Mouse (Mus musculus) hindbrain, embryonic 12.5 days (tissue): ENCODE data around the gene D5Ertd579e. TPM values are rescaled to one million over a fixed set of nuclear protein-coding genes. Genes with fewer than 3 reads are reported as not detected.

ENCODE experiments used
- ATAC-seq: fragments of 200-750 bp; cut with Nextera tagmentation; 2 replicates; pipeline ENCODE4 v1.8.0; 2017; ENCODE audit warnings: moderate TSS enrichment; ENCODE audit not compliant: low FRiP score
- H3K27ac ChIP-seq: fragments of 300-500 bp; sonication (generic); 2 replicates; pipeline ENCODE4 v1.5.1; 2016; ENCODE audit warnings: mild to moderate bottlenecking
- H3K27me3 ChIP-seq: fragments of 300-500 bp; sonication (generic); 2 replicates; pipeline ENCODE4 v1.6.1; 2016; ENCODE audit warnings: mild to moderate bottlenecking
- H3K36me3 ChIP-seq: fragments of 300-500 bp; sonication (generic); 2 replicates; pipeline ENCODE4 v1.6.1; 2016; ENCODE audit warnings: mild to moderate bottlenecking
- H3K4me1 ChIP-seq: fragments of 300-500 bp; sonication (generic); 2 replicates; pipeline ENCODE4 v1.6.1; 2016
- H3K4me2 ChIP-seq: fragments of 300-500 bp; sonication (generic); replicated peaks from 2 replicates; pipeline ENCODE4 v1.6.1; 2016; ENCODE audit warnings: mild to moderate bottlenecking
- H3K4me3 ChIP-seq: fragments of 300-500 bp; sonication (generic); 2 replicates; pipeline ENCODE4 v1.5.1; 2016; ENCODE audit warnings: mild to moderate bottlenecking
- H3K9ac ChIP-seq: fragments of 300-500 bp; sonication (generic); 2 replicates; pipeline ENCODE4 v1.6.1; 2016; ENCODE audit warnings: mild to moderate bottlenecking, moderate library complexity
- H3K9me3 ChIP-seq: fragments of 300-500 bp; sonication (generic); replicated peaks from 2 replicates; pipeline ENCODE4 v1.6.1; 2016; ENCODE audit warnings: mild to moderate bottlenecking
- WGBS: fragments of 180-500 bp; shearing (Covaris S2); methylation state at CpG from one replicate; pipeline ENCODE4 v1.1.7; 2016; 5-methylcytosine and 5-hydroxymethylcytosine counted together
- polyA plus RNA-seq: library from polyadenylated mRNA; unstranded; fragments of >200 nt; fragmentation: Nextera tagmentation; extraction: Ambion mirVana; gene quantifications from 2 replicates; pipeline ENCODE4 v1.2.1, GENCODE M21; 2016

The D5Ertd579e gene
- polyA plus RNA-seq, 1 experiment from 2014 or later: 41.8 TPM

DNA sequence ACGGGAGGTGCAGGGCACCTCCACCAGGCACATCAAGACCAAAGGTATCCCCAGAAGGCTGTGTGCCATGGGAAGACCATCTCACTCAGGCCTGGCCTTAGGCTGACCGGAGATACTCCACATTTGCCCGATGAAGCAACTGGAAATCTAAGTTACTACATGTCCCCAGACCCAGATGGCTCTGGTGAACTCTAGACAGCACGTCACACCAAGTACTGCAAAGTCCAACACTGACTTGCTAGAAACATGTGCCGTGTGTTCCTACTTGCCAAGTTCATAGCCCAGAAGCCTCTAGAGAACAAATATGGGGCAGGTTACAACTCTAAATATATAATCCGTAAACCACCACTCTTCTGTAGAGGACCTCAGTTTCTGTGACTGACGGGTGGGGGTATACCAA, 125.7 kb downstream of the D5Ertd579e start:
- no peaks in the 10 kb centered on the region for H3K27me3 ChIP-seq
- no peaks in the 10 kb centered on the region for H3K9me3 ChIP-seq
- no peak overlapping the region for H3K4me3 ChIP-seq
- no peak overlapping the region for H3K9ac ChIP-seq
- WGBS: 90% methylated on average over 7 of the region's 7 CpGs
- ATAC-seq: no peak
- H3K4me2 ChIP-seq: no peak overlapping the region
- H3K4me1 ChIP-seq: peaks cover 7% of the 10 kb centered on the region; the same call in 1 of the 2 replicates
- H3K27ac ChIP-seq: no peak overlapping the region
- peaks cover 7% of the 10 kb centered on the region for H3K36me3 ChIP-seq

DNA sequence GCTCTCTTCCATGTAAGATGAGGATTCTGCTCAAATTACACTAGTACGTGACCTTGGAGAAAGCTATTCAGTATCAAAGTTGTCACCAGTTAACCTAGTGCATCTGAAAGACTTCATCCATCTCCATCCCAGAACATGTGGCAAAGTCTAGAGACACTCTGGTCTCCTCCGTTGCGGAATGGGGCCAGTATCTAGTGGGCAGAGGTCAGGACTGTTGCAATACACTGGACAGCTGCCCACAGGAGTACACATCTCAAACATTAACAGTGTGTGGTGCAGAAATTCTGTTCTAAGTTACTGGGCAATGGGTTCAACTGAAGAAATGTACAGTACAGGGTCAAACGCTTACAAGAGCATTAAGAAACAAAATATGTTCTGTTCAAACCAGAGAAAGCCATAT, 127.7 kb downstream of the D5Ertd579e start:
- Histone ChIP-seq H3K4me2 (no peak overlapping the region), H3K4me1 (0 out of 2 replicates have a peak, but pooled peaks cover 5% of the 10 kb centered on the region), H3K27me3 (no peaks in the 10 kb centered on the region), H3K9ac (no peak overlapping the region), H3K36me3 (peaks cover 7% of the 10 kb centered on the region), H3K4me3 (no peak overlapping the region), H3K27ac (no peak overlapping the region), H3K9me3 (no peaks in the 10 kb centered on the region)
- ATAC-seq: no peak
- 84% methylated on average over 4 of the region's 4 CpGs for WGBS

DNA sequence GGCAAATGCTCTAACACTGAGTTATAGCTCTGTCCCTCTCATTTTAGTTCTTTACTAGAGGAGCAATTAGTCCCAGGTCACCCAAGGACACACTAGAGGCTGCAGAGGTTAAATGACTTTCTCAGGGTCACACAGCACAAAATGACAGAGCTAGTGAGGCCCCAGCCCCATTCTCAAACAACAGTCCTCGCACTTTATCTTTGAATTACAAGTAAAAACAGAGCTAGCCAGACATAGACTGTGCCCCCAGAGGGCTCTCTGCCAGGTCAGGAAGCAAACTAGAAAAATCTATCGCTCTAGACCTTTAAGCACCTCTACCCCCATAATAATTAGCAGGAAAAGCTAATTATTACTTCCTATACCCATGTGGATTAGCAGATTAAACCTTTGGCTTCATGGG, 128.2 kb downstream of the D5Ertd579e start:
- no peak for ATAC-seq
- no peak overlapping the region for H3K4me3 ChIP-seq
- 0 out of 2 replicates have a peak, but pooled peaks cover 5% of the 10 kb centered on the region for H3K4me1 ChIP-seq
- no peak overlapping the region for H3K4me2 ChIP-seq
- 73% methylated on average over 2 of the region's 2 CpGs for WGBS
- no peaks in the 10 kb centered on the region for H3K9me3 ChIP-seq
- no peak overlapping the region for H3K27ac ChIP-seq
- H3K36me3 ChIP-seq: peaks cover 7% of the 10 kb centered on the region
- H3K27me3 ChIP-seq: no peaks in the 10 kb centered on the region
- H3K9ac ChIP-seq: no peak overlapping the region

DNA sequence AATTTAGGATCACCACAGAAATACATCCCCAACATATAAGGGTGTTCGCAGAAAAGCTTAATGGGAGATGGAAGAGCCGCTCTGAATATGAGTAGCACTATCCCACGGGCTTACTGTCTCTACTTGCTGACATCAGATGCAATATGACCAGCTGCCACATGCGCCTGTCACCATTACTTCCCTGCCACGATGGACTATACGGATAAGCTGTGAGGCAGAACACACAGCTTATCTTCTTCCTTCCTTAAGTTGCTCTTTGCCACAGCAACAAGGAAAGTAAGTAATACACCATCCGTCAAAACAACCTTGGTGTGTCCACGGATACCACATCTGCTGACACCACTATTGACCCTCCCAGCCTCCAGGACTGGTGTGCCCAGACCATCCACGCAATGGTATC, 131.3 kb downstream of the D5Ertd579e start:
- Histone ChIP-seq H3K36me3 (no peaks in the 10 kb centered on the region), H3K27ac (no peak overlapping the region), H3K4me2 (no peak overlapping the region), H3K9me3 (no peaks in the 10 kb centered on the region), H3K27me3 (no peaks in the 10 kb centered on the region), H3K4me3 (no peak overlapping the region), H3K4me1 (0 out of 2 replicates have a peak, but pooled peaks cover 5% of the 10 kb centered on the region), H3K9ac (no peak overlapping the region)
- 89% methylated on average over 9 of the region's 9 CpGs for WGBS
- ATAC-seq: no peak

DNA sequence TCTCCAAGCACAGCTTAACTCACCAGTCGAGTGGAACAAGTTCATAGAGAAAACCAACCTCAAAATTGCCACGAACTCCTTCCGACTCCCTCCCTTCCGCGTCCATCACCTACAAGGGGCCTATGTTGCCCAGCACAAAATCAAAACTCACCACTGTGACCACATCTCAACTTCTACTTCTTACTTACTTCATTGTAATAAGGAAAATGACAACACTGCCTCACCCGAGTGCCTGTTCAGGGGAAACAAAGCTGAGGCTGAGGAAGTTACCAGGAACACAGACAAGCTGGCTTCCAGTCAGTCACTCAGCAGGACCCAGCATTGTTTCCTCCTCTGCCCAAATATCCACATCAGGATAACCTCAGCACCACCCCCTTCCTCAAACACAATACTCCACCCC, 132.1 kb downstream of the D5Ertd579e start:
- no peak for ATAC-seq
- Histone ChIP-seq H3K27ac (no peak overlapping the region), H3K9ac (no peak overlapping the region), H3K9me3 (no peaks in the 10 kb centered on the region), H3K36me3 (no peaks in the 10 kb centered on the region), H3K4me3 (no peak overlapping the region), H3K4me1 (0 out of 2 replicates have a peak, but pooled peaks cover 4% of the 10 kb centered on the region), H3K4me2 (no peak overlapping the region), H3K27me3 (no peaks in the 10 kb centered on the region)
- WGBS: 85% methylated on average over 6 of the region's 6 CpGs

DNA sequence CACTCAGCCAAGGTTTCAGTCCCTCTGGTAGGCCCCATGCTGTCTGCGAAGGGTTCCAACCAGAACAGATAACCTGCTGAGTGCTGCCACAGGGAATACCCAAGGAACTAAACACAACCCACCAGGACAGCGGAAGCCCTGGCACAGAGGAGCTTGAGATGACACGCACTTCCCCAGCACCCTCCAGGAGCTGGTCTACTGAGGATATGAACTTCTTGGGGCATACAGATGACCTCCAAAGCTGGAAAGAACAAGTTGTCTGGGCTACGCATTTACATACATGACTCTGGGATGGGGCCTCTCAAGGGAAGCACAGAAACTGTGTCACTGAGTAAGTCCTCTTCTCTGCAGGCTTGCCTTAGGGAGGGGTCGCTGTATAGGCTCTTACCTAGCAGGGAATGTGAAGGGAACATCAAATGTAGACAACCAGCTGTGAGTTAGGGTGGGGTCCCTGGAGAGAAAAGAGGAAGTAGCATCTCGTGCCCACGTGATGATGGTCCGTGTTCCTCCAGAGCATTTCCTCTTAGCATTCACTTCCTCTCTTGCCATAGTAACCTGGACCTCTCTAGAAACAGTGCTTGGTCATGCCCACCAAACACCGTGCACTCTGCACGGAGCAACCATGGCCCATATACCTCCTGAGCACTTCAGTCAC, 132.9 kb downstream of the D5Ertd579e start:
- H3K9ac ChIP-seq: no peak overlapping the region
- no peak overlapping the region for H3K4me2 ChIP-seq
- peaks cover 3% of the 10 kb centered on the region; the same call in 1 of the 2 replicates for H3K4me1 ChIP-seq
- H3K9me3 ChIP-seq: no peaks in the 10 kb centered on the region
- H3K36me3 ChIP-seq: no peaks in the 10 kb centered on the region
- no peak overlapping the region for H3K4me3 ChIP-seq
- ATAC-seq: no peak
- H3K27ac ChIP-seq: no peak overlapping the region
- H3K27me3 ChIP-seq: no peaks in the 10 kb centered on the region
- 90% methylated on average over 10 of the region's 10 CpGs for WGBS

DNA sequence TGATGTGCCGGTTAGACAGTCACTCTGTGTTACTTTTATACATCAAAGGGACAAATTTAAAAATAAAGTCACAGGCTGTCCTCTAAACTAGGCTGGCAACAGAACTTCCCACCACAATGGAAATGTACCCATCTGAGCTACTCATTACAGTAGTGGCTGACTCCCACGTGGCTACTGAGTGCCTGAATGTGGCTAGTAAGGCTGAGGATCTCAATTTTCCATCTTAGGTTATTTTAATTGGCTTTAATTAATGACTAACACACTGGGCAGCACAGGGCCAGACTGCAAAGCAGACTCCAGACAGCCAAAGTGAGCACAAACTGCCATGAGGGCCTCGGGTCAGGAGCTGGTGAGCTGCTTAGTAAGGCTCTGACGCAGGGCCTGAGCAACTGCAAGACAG, 134.3 kb downstream of the D5Ertd579e start:
- H3K9ac ChIP-seq: no peak overlapping the region
- H3K9me3 ChIP-seq: no peaks in the 10 kb centered on the region
- H3K27ac ChIP-seq: no peak overlapping the region
- no peak overlapping the region for H3K4me2 ChIP-seq
- H3K36me3 ChIP-seq: no peaks in the 10 kb centered on the region
- no peak overlapping the region for H3K4me3 ChIP-seq
- ATAC-seq: no peak
- 87% methylated on average over 4 of the region's 4 CpGs for WGBS
- peaks cover 6% of the 10 kb centered on the region for H3K4me1 ChIP-seq
- no peaks in the 10 kb centered on the region for H3K27me3 ChIP-seq

DNA sequence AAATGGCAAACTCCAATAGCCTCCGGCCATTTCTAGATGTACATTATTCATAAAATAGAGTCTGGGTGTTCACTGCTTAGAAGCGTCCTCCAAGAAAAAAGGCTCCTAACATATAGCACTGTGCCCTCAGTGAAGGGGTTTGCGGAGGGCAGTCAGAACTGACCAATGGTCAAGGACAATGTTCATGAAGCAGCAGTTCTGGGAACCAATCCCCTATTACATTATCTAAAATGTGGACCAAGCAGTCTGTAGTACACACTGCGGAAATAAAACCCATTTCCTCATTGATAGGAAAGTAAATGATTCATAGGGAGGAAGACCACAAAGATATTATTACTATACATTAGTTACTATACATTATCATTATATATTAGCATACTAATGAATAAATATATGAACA, 135.3 kb downstream of the D5Ertd579e start:
- Histone ChIP-seq H3K36me3 (no peaks in the 10 kb centered on the region), H3K27me3 (no peaks in the 10 kb centered on the region), H3K4me3 (no peak overlapping the region), H3K9me3 (no peaks in the 10 kb centered on the region), H3K4me2 (no peak overlapping the region), H3K4me1 (peaks cover 6% of the 10 kb centered on the region), H3K27ac (no peak overlapping the region), H3K9ac (no peak overlapping the region)
- no peak for ATAC-seq
- 91% methylated on average over 4 of the region's 4 CpGs for WGBS

DNA sequence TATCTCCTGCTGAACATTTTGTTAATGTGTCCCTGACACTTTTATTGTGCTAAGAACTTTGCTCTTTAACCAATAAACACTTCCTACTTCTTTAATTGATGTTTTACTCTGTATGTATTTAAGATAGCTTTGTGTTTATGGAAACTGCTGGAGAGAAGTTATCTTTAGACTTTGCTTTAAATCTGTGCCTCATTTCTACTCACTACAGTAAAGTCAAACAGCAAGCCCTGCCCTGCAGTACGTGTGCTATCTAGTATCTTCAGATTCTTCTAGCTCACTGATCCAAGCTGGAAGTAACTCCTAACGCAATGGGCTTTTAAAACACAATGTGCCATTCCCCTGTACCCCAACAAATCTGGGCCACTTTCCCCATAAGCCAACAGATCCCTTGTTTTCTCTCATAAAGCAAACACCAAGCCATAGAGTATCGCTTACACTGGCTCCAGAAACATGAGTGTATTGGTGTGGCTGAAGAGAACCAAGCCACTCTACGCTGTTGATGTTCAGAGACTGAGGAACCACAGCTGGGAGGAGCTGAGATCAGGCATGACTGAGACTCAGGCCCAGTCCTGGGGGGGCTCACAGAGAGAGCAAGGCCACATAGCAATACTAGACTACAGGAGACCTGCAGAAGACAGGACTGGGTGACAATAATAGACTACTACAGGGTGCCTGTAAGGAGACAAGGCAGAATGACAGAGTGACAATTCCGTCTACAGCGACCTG, 136.2 kb downstream of the D5Ertd579e start:
- no peak for ATAC-seq
- Histone ChIP-seq H3K4me1 (peaks cover 6% of the 10 kb centered on the region), H3K27me3 (no peaks in the 10 kb centered on the region), H3K4me3 (no peak overlapping the region), H3K9me3 (no peaks in the 10 kb centered on the region), H3K27ac (no peak overlapping the region), H3K9ac (no peak overlapping the region), H3K4me2 (no peak overlapping the region), H3K36me3 (no peaks in the 10 kb centered on the region)
- WGBS: 88% methylated on average over 6 of the region's 6 CpGs

DNA sequence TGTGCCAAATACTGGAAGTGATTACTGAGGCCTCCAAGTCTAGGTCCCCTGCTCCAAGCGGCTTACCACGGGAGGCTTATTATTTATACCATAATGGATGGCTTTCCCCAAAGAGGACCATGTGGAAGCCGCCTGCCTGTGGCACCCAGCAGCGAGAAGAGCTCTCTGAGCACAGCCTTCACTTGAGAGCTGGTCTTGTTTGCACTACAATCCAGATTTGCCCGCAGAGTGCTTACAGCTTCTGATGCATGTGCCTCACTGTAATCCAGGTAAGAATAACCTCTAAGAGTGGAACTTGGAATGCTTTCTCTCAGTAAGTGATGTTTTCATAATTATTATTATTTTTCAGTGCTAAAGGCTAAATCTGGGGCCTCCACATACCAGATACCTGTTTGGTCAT, 136.7 kb downstream of the D5Ertd579e start:
- no peak overlapping the region for H3K27ac ChIP-seq
- H3K4me1 ChIP-seq: peaks cover 6% of the 10 kb centered on the region
- H3K4me2 ChIP-seq: no peak overlapping the region
- WGBS: 84% methylated on average over 5 of the region's 5 CpGs
- no peak overlapping the region for H3K9ac ChIP-seq
- no peak for ATAC-seq
- no peak overlapping the region for H3K4me3 ChIP-seq
- H3K36me3 ChIP-seq: no peaks in the 10 kb centered on the region
- no peaks in the 10 kb centered on the region for H3K27me3 ChIP-seq
- H3K9me3 ChIP-seq: no peaks in the 10 kb centered on the region

DNA sequence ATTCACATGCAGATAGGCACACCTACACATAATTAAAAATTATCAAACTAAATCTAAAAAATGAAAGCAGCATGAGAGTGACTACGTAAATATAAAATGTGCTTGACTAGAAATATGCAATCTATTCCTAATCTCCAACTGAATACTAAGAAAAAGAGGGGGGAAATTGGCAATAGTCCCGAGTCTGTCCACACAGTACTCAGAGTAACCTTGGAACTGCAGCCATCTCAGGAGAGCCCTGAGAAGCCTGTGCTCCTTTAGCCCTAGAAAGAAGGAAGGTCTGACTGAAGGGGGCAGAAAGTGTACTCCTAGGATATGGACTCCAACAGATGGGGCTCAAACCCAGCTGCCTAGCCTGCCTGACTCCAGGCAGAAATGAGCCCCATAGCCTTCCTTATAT, 137.3 kb downstream of the D5Ertd579e start:
- 89% methylated on average over 2 of the region's 2 CpGs for WGBS
- H3K4me1 ChIP-seq: peaks cover 3% of the 10 kb centered on the region
- no peaks in the 10 kb centered on the region for H3K27me3 ChIP-seq
- no peak overlapping the region for H3K4me3 ChIP-seq
- no peaks in the 10 kb centered on the region for H3K36me3 ChIP-seq
- no peak overlapping the region for H3K9ac ChIP-seq
- no peak for ATAC-seq
- H3K9me3 ChIP-seq: no peaks in the 10 kb centered on the region
- H3K4me2 ChIP-seq: no peak overlapping the region
- H3K27ac ChIP-seq: no peak overlapping the region

DNA sequence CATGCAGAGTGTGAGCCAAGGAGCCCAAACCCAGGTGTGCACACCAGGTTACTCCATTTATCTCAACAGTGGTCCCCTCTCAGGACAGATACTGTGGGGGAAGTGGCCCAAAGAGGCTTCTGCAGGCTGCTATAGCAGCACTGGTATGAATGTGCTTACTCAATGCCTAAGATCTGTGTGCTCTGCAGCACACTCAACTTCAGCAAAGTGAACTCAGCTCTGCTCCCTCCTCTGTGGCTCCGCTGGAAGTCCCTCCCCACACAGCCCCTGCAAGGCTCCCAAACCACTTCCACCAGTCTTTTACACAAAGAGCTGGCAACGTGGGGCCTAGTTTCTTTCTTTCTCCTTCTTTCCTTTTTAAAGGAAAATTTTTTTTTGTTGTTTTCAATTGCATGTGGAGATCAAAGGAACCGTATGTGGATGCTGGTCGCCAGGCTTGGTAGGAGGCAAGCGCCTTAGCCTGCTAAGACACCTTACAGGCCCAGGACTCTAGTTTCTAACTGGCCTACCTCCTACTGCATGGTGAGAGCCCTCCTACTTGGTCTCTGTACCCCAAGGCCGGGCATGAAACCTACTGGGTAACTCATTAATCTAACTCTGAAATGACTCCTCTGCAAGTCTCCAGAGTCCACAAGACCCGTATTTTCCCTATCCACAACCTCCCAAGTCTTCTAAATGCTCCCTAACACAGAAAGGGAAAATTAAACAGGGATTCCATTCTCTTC, 138.1 kb downstream of the D5Ertd579e start:
- WGBS: 31% methylated on average over 7 of the region's 7 CpGs
- H3K4me3 ChIP-seq: no peak overlapping the region
- no peaks in the 10 kb centered on the region for H3K36me3 ChIP-seq
- no peak overlapping the region for H3K9ac ChIP-seq
- no peak for ATAC-seq
- H3K4me1 ChIP-seq: peaks cover 3% of the 10 kb centered on the region
- H3K27me3 ChIP-seq: no peaks in the 10 kb centered on the region
- no peaks in the 10 kb centered on the region for H3K9me3 ChIP-seq
- H3K27ac ChIP-seq: no peak overlapping the region
- H3K4me2 ChIP-seq: no peak overlapping the region
